Mouse (Mus musculus) forebrain, embryonic 11.5 days (tissue): ENCODE results near the gene Tmtc2. TPM values are rescaled to one million over a fixed set of nuclear protein-coding genes. Genes with fewer than 3 reads are reported as not detected.

Source experiments
- ATAC-seq: fragments of 200-750 bp; cut with Nextera tagmentation; replicated peaks from 2 replicates; pipeline ENCODE4 v1.8.0; 2017; ENCODE audit warnings: moderate TSS enrichment; ENCODE audit not compliant: low FRiP score
- DNase-seq: peaks from one replicate; pipeline ENCODE4 v3.0.0-alpha.2; 2017; ENCODE audit warnings: low spot score
- H3K27ac ChIP-seq: fragments of 300-500 bp; sonication (generic); 2 replicates; pipeline ENCODE4 v1.5.1; 2014; ENCODE audit warnings: low read depth, low read length
- H3K27me3 ChIP-seq: fragments of 300-500 bp; sonication (generic); 2 replicates; pipeline ENCODE4 v1.6.1; 2014; ENCODE audit warnings: mild to moderate bottlenecking, low read length, mixed read lengths; ENCODE audit not compliant: control insufficient read depth, insufficient read depth
- H3K36me3 ChIP-seq: fragments of 300-500 bp; sonication (generic); 2 replicates; pipeline ENCODE4 v1.6.1; 2014; ENCODE audit warnings: mild to moderate bottlenecking, low read length, moderate library complexity, mixed read lengths; ENCODE audit not compliant: control insufficient read depth, insufficient read depth
- H3K4me1 ChIP-seq: fragments of 300-500 bp; sonication (generic); replicated peaks from 2 replicates; pipeline ENCODE4 v1.6.1; 2014; ENCODE audit warnings: low read length, mixed read lengths; ENCODE audit not compliant: control insufficient read depth, insufficient read depth
- H3K4me2 ChIP-seq: fragments of 300-500 bp; sonication (generic); 2 replicates; pipeline ENCODE4 v1.6.1; 2014; ENCODE audit warnings: low read depth, mild to moderate bottlenecking, low read length, moderate library complexity, mixed read lengths; ENCODE audit not compliant: severe bottlenecking
- H3K4me3 ChIP-seq: fragments of 300-500 bp; sonication (generic); 2 replicates; pipeline ENCODE4 v1.5.1; 2014; ENCODE audit warnings: low read depth, low read length
- H3K9ac ChIP-seq: fragments of 300-500 bp; sonication (generic); 2 replicates; pipeline ENCODE4 v1.6.1; 2014; ENCODE audit warnings: low read length
- H3K9me3 ChIP-seq: fragments of 300-500 bp; sonication (generic); 2 replicates; pipeline ENCODE4 v1.6.1; 2016; ENCODE audit warnings: low read length, mixed read lengths; ENCODE audit not compliant: control insufficient read depth
- WGBS: fragments of 180-500 bp; shearing (Covaris S2); extraction: QIAGEN DNeasy Blood & Tissue Kit; methylation state at CpG from one replicate; pipeline ENCODE4 v1.1.7; 2014; 5-methylcytosine and 5-hydroxymethylcytosine counted together
- polyA plus RNA-seq: library from polyadenylated mRNA; unstranded; fragments of >200 nt; fragmentation: Nextera tagmentation; extraction: Ambion mirVana; gene quantifications from 2 replicates; pipeline ENCODE4 v1.2.1, GENCODE M21; 2014

The Tmtc2 gene
- polyA plus RNA-seq, 1 experiment from 2014 or later, result 4.0 TPM

- WGBS, result 94% methylated on average over 8 of the region's 8 CpGs
These were observed 206.0 kb downstream of the Tmtc2 start for GRCm38 (mm10) chr10:105368242-105368641.

GRCm38 (mm10) chr10:105364480-105364879, 209.8 kb downstream of the Tmtc2 start:
- H3K4me2 ChIP-seq, result no peak overlapping the region
- DNase-seq, result no peak
- 82% methylated on average over 3 of the region's 3 CpGs for WGBS
- H3K4me1 ChIP-seq, result no peaks in the 10 kb centered on the region
- H3K36me3 ChIP-seq, result no peaks in the 10 kb centered on the region
- H3K9ac ChIP-seq, result no peak overlapping the region
- H3K9me3 ChIP-seq, result no peaks in the 10 kb centered on the region
- no peak overlapping the region for H3K4me3 ChIP-seq
- no peak overlapping the region for H3K27ac ChIP-seq
- H3K27me3 ChIP-seq, result no peaks in the 10 kb centered on the region
- no peak for ATAC-seq

More at GRCm38 (mm10) chr10:105368242-105368641, 206.0 kb downstream of the Tmtc2 start:
- Histone ChIP-seq H3K27me3 (no peaks in the 10 kb centered on the region), H3K27ac (no peak overlapping the region), H3K9me3 (0 out of 2 replicates have a peak, but pooled peaks cover 2% of the 10 kb centered on the region), H3K4me3 (no peak overlapping the region), H3K4me2 (no peak overlapping the region), H3K9ac (no peak overlapping the region), H3K4me1 (no peaks in the 10 kb centered on the region), H3K36me3 (no peaks in the 10 kb centered on the region)
- DNase-seq (no peak), ATAC-seq (no peak)

GRCm38 (mm10) chr10:105350301-105350700, 223.9 kb downstream of the Tmtc2 start:
- Histone ChIP-seq H3K4me3 (no peak overlapping the region), H3K9ac (no peak overlapping the region), H3K27me3 (no peaks in the 10 kb centered on the region), H3K4me1 (no peaks in the 10 kb centered on the region), H3K36me3 (no peaks in the 10 kb centered on the region), H3K27ac (no peak overlapping the region), H3K9me3 (no peaks in the 10 kb centered on the region), H3K4me2 (no peak overlapping the region)
- WGBS, result 90% methylated on average over 2 of the region's 2 CpGs
- ATAC-seq, result no peak
- DNase-seq, result no peak

GRCm38 (mm10) chr10:105345920-105346319, 228.3 kb downstream of the Tmtc2 start:
- Histone ChIP-seq H3K4me1 (no peaks in the 10 kb centered on the region), H3K4me3 (no peak overlapping the region), H3K4me2 (no peak overlapping the region), H3K9me3 (no peaks in the 10 kb centered on the region), H3K36me3 (no peaks in the 10 kb centered on the region), H3K27me3 (no peaks in the 10 kb centered on the region), H3K9ac (no peak overlapping the region), H3K27ac (no peak overlapping the region)
- WGBS, result 91% methylated on average over 3 of the region's 3 CpGs
- DNase-seq (no peak), ATAC-seq (no peak)

- no peak overlapping the region for H3K4me2 ChIP-seq
- H3K4me1 ChIP-seq, result no peaks in the 10 kb centered on the region
- WGBS, result 54% methylated on average over 2 of the region's 2 CpGs
- no peaks in the 10 kb centered on the region for H3K9me3 ChIP-seq
- no peaks in the 10 kb centered on the region for H3K27me3 ChIP-seq
- no peak for ATAC-seq
- no peaks in the 10 kb centered on the region for H3K36me3 ChIP-seq
- no peak overlapping the region for H3K9ac ChIP-seq
- H3K4me3 ChIP-seq, result no peak overlapping the region
- H3K27ac ChIP-seq, result no peak overlapping the region
- no peak for DNase-seq
These were observed 241.4 kb downstream of the Tmtc2 start for GRCm38 (mm10) chr10:105332856-105333255.

GRCm38 (mm10) chr10:105330327-105330726, 243.9 kb downstream of the Tmtc2 start:
- Histone ChIP-seq H3K4me3 (no peak overlapping the region), H3K4me2 (no peak overlapping the region), H3K36me3 (no peaks in the 10 kb centered on the region), H3K4me1 (no peaks in the 10 kb centered on the region), H3K27me3 (no peaks in the 10 kb centered on the region), H3K27ac (no peak overlapping the region), H3K9ac (no peak overlapping the region), H3K9me3 (no peaks in the 10 kb centered on the region)
- 85% methylated on average over 5 of the region's 5 CpGs for WGBS
- no peak for ATAC-seq
- no peak for DNase-seq

GRCm38 (mm10) chr10:105323646-105324192, 250.5 kb downstream of the Tmtc2 start:
- H3K4me3 ChIP-seq, result no peak overlapping the region
- H3K9me3 ChIP-seq, result no peaks in the 10 kb centered on the region; the same call in 1 of the 2 replicates
- 79% methylated on average over 4 of the region's 4 CpGs for WGBS
- H3K36me3 ChIP-seq, result no peaks in the 10 kb centered on the region
- H3K27me3 ChIP-seq, result no peaks in the 10 kb centered on the region
- no peaks in the 10 kb centered on the region for H3K4me1 ChIP-seq
- no peak overlapping the region for H3K4me2 ChIP-seq
- no peak for ATAC-seq
- no peak overlapping the region for H3K9ac ChIP-seq
- no peak for DNase-seq
- H3K27ac ChIP-seq, result no peak overlapping the region

- Histone ChIP-seq H3K4me2 (no peak overlapping the region), H3K4me1 (no peaks in the 10 kb centered on the region), H3K36me3 (no peaks in the 10 kb centered on the region), H3K9ac (no peak overlapping the region), H3K27me3 (no peaks in the 10 kb centered on the region), H3K4me3 (no peak overlapping the region), H3K27ac (no peak overlapping the region), H3K9me3 (no peaks in the 10 kb centered on the region; the same call in 1 of the 2 replicates)
- WGBS, result 77% methylated on average over 3 of the region's 3 CpGs
- DNase-seq, result no peak
- ATAC-seq, result no peak
These were observed 254.8 kb downstream of the Tmtc2 start for GRCm38 (mm10) chr10:105319299-105320057.

GRCm38 (mm10) chr10:105318869-105319268, 255.4 kb downstream of the Tmtc2 start:
- Histone ChIP-seq H3K9ac (no peak overlapping the region), H3K9me3 (no peaks in the 10 kb centered on the region; the same call in 1 of the 2 replicates), H3K4me1 (no peaks in the 10 kb centered on the region), H3K27me3 (no peaks in the 10 kb centered on the region), H3K4me3 (no peak overlapping the region), H3K36me3 (no peaks in the 10 kb centered on the region), H3K4me2 (no peak overlapping the region), H3K27ac (no peak overlapping the region)
- no peak for DNase-seq
- no peak for ATAC-seq
- WGBS, result 39% methylated on average over 2 of the region's 2 CpGs
